Mouse (Mus musculus) embryonic fibroblast, embryonic 13.5 days (primary cell): ENCODE measurements around the gene Esyt2. TPM values are rescaled to one million over a fixed set of nuclear protein-coding genes. Genes with fewer than 3 reads are reported as not detected.

Experiments used
- H3K27ac ChIP-seq: 2 replicates; pipeline ENCODE4 v1.5.1; 2012; ENCODE audit warnings: low read length, control low read depth, inconsistent platforms; ENCODE audit not compliant: insufficient read depth
- H3K4me1 ChIP-seq: 2 replicates; pipeline ENCODE4 v1.6.1; 2011; ENCODE audit warnings: low read length; ENCODE audit not compliant: control insufficient read depth, insufficient read depth
- H3K4me3 ChIP-seq: 2 replicates; pipeline ENCODE4 v1.5.1; 2011; ENCODE audit warnings: mild to moderate bottlenecking, control low read depth, low read length; ENCODE audit not compliant: insufficient read depth
- CTCF ChIP-seq: IDR thresholded peaks from 2 replicates; pipeline ENCODE4 v1.5.1; 2011; ENCODE audit warnings: mild to moderate bottlenecking, control low read depth, low read length, moderate library complexity, borderline replicate concordance; ENCODE audit not compliant: insufficient read depth
- POLR2A ChIP-seq: IDR thresholded peaks from 2 replicates; pipeline ENCODE4 v1.6.1; 2011; ENCODE audit warnings: low read depth, mild to moderate bottlenecking, control low read depth, low read length, moderate library complexity
- polyA plus RNA-seq: library from polyadenylated mRNA; stranded (reverse); fragments of >200 nt; gene quantifications from 2 replicates; pipeline ENCODE4 v1.2.4, GENCODE M21; 2011; ENCODE audit warnings: low read depth; ENCODE audit not compliant: missing spikeins, insufficient read length

The Esyt2 gene
- polyA plus RNA-seq: 221 and 258 TPM in 2 replicates

- no peak for TF ChIP-seq CTCF
- peak; percentile 94 for TF ChIP-seq POLR2A
- H3K27ac ChIP-seq: peak within 1 kb of the TSS; percentile 98
- peak within 1 kb of the TSS; percentile 74 for H3K4me3 ChIP-seq
- H3K4me1 ChIP-seq: peaks cover 6% of the 10 kb centered on the region
These were observed at the start of gene Esyt2 for GRCm38 (mm10) chr12:116280653-116281364. Gene Esyt2, plus strand, starts transcription at chr12:116281196.

GRCm38 (mm10) chr12:116231612-116232011, 49.4 kb upstream of the Esyt2 start:
- TF ChIP-seq POLR2A (no peak), CTCF (no peak)
- H3K4me3 ChIP-seq: no peak overlapping the region
- no peaks in the 10 kb centered on the region; the same call in 1 of the 2 replicates for H3K4me1 ChIP-seq
- no peak overlapping the region for H3K27ac ChIP-seq

GRCm38 (mm10) chr12:116232061-116232460, 48.9 kb upstream of the Esyt2 start:
- H3K4me1 ChIP-seq: no peaks in the 10 kb centered on the region; the same call in 1 of the 2 replicates
- no peak overlapping the region for H3K27ac ChIP-seq
- TF ChIP-seq POLR2A (no peak), CTCF (no peak)
- no peak overlapping the region for H3K4me3 ChIP-seq

DNA sequence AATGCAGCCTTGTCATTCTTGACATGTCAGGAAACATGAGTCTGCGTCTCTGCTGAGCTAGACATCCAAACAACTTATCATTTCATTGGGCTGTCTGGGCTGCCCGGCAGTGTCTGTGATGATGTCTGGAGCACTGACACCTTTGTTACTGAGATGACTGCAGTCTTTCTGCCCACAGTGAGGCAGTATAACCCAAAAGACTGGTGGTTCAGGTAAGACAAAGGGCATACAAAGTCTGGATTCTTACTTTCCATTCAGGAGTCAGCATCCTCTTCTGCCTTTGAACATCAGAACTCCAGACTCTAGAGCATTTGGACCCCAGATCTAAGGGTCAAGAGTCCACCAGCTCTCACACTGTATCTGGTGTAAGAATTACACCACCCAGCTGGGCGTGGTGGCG, 45.6 kb upstream of the Esyt2 start:
- TF ChIP-seq CTCF (no peak), POLR2A (no peak)
- H3K27ac ChIP-seq: no peak overlapping the region
- no peak overlapping the region for H3K4me3 ChIP-seq
- no peaks in the 10 kb centered on the region; the same call in 1 of the 2 replicates for H3K4me1 ChIP-seq

GRCm38 (mm10) chr12:116236658-116237057, 44.3 kb upstream of the Esyt2 start:
- Histone ChIP-seq H3K4me1 (no peaks in the 10 kb centered on the region; the same call in 1 of the 2 replicates), H3K27ac (no peak overlapping the region), H3K4me3 (no peak overlapping the region)
- no peak for TF ChIP-seq CTCF
- TF ChIP-seq POLR2A: no peak

GRCm38 (mm10) chr12:116238370-116238769, 42.6 kb upstream of the Esyt2 start:
- H3K4me1 ChIP-seq: no peaks in the 10 kb centered on the region
- H3K4me3 ChIP-seq: no peak overlapping the region
- TF ChIP-seq POLR2A (no peak), CTCF (no peak)
- no peak overlapping the region for H3K27ac ChIP-seq

DNA sequence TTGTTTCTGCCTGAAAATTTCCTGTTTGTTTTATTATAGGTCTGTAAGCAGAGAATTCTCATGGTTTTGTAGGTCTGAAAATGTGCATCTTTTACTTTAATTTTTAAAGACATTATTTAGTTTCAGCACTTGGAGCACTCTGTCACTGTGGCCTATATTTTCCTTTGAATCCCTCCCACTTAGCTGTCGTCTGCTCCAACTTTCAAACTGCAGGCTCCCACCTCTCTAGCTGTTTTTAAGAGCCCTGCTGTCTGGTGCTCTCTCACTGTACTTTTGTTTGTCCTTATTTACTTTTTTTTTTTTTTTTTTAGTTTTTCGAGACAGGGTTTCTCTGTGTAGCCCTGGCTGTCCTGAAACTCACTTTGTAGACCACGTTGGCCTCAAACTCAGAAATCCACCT, 42.2 kb upstream of the Esyt2 start:
- Histone ChIP-seq H3K4me3 (no peak overlapping the region), H3K27ac (no peak overlapping the region), H3K4me1 (no peaks in the 10 kb centered on the region)
- TF ChIP-seq CTCF (no peak), POLR2A (no peak)

GRCm38 (mm10) chr12:116244601-116245000, 36.4 kb upstream of the Esyt2 start:
- TF ChIP-seq CTCF: no peak
- no peak for TF ChIP-seq POLR2A
- Histone ChIP-seq H3K27ac (peak overlapping the region; percentile 42; the same call in 1 of the 2 replicates), H3K4me3 (no peak overlapping the region), H3K4me1 (no peaks in the 10 kb centered on the region)

GRCm38 (mm10) chr12:116254652-116255051, 26.3 kb upstream of the Esyt2 start:
- Histone ChIP-seq H3K4me1 (peaks cover 6% of the 10 kb centered on the region), H3K4me3 (no peak overlapping the region), H3K27ac (no peak overlapping the region)
- TF ChIP-seq CTCF: no peak
- no peak for TF ChIP-seq POLR2A

GRCm38 (mm10) chr12:116255636-116256035, 25.4 kb upstream of the Esyt2 start:
- H3K27ac ChIP-seq: no peak overlapping the region
- H3K4me3 ChIP-seq: no peak overlapping the region
- H3K4me1 ChIP-seq: peaks cover 6% of the 10 kb centered on the region
- TF ChIP-seq POLR2A: no peak
- TF ChIP-seq CTCF: no peak

GRCm38 (mm10) chr12:116258321-116258720, 22.7 kb upstream of the Esyt2 start:
- TF ChIP-seq CTCF (no peak), POLR2A (no peak)
- Histone ChIP-seq H3K4me1 (peaks cover 6% of the 10 kb centered on the region), H3K4me3 (no peak overlapping the region), H3K27ac (no peak overlapping the region)
